Mouse (Mus musculus) MEL (cell line): ENCODE data around the gene Serpina1b. TPM values are rescaled to one million over a fixed set of nuclear protein-coding genes. Genes with fewer than 3 reads are reported as not detected.
"Not testable (repeated sequence)": the region's sequence is repeated elsewhere in the genome, so short reads cannot be mapped to it uniquely, and the experiment has no call there.

Experiments
- DNase-seq: peaks from one replicate; pipeline ENCODE4 v3.0.0; 2011; ENCODE audit warnings: low read depth, low spot score
- H3K27ac ChIP-seq: 2 replicates; pipeline ENCODE4 v1.5.1; 2012; ENCODE audit warnings: low read depth, mild to moderate bottlenecking, control low read depth, low read length, moderate library complexity; ENCODE audit not compliant: control insufficient read depth
- H3K27me3 ChIP-seq, 2 experiments: fragments of 150-350 bp in 1 of 2; sonication (generic) in 1 of 2; 2 replicates each; pipeline ENCODE4 v1.6.1; 2012; ENCODE audit warnings: low read length in 2 of 2, mild to moderate bottlenecking in 2 of 2, improper control_type of control experiment in 1 of 2, moderate library complexity in 1 of 2; ENCODE audit not compliant: insufficient read depth in 2 of 2, control insufficient read depth in 1 of 2
- H3K36me3 ChIP-seq, 2 experiments: 2 replicates each; pipeline ENCODE4 v1.6.1; 2012 to 2014; ENCODE audit warnings: low read length in 2 of 2, improper control_type of control experiment in 1 of 2, inconsistent platforms in 1 of 2, mild to moderate bottlenecking in 1 of 2; ENCODE audit not compliant: insufficient read depth in 2 of 2, control insufficient read depth in 1 of 2
- H3K4me1 ChIP-seq, 2 experiments: fragments of 150-350 bp in 1 of 2; sonication (generic) in 1 of 2; 2 replicates each; pipeline ENCODE4 v1.6.1; 2012; ENCODE audit warnings: low read length in 2 of 2, improper control_type of control experiment in 1 of 2, mild to moderate bottlenecking in 1 of 2; ENCODE audit not compliant: insufficient read depth in 2 of 2, control insufficient read depth in 1 of 2
- H3K4me3 ChIP-seq, 2 experiments: fragments of 150-350 bp in 1 of 2; sonication (generic) in 1 of 2; 2 replicates each; pipeline ENCODE4 v1.5.1; 2012; ENCODE audit warnings: low read depth in 2 of 2, low read length in 2 of 2, mild to moderate bottlenecking in 2 of 2, moderate library complexity in 2 of 2, control low read depth in 1 of 2, improper control_type of control experiment in 1 of 2; ENCODE audit not compliant: control insufficient read depth in 1 of 2, insufficient read depth in 1 of 2
- H3K79me2 ChIP-seq: 2 replicates; pipeline ENCODE4 v1.6.1; 2012; ENCODE audit warnings: mild to moderate bottlenecking, low read length, moderate library complexity; ENCODE audit not compliant: control insufficient read depth, poor library complexity, insufficient read depth
- H3K9ac ChIP-seq: 2 replicates; pipeline ENCODE4 v1.6.1; 2012; ENCODE audit warnings: low read depth, mild to moderate bottlenecking, control low read depth, low read length, moderate library complexity; ENCODE audit not compliant: control insufficient read depth, poor library complexity, severe bottlenecking
- H3K9me3 ChIP-seq: fragments of 150-350 bp; sonication (generic); replicated peaks from 2 replicates; pipeline ENCODE4 v1.6.1; 2012; ENCODE audit warnings: mild to moderate bottlenecking, low read length, improper control_type of control experiment, moderate library complexity; ENCODE audit not compliant: insufficient read depth
- polyA plus RNA-seq, 2 experiments: library from polyadenylated mRNA; stranded (reverse) in 1 of 2; unstranded in 1 of 2; fragments of >175 nt in 1 of 2; fragments of >200 nt in 1 of 2; gene quantifications; 2 replicates each; pipeline versions ENCODE4 v1.2.1 to v1.2.4; 2012; ENCODE audit warnings: low replicate concordance in 2 of 2, low read depth in 1 of 2; ENCODE audit not compliant: insufficient read length in 2 of 2, insufficient read depth in 1 of 2, missing spikeins in 1 of 2
- total RNA-seq: library from RNA; depleted of rRNA; stranded (reverse); fragments of 300-350 nt; gene quantifications from 2 replicates; pipeline ENCODE4 v1.2.3, GENCODE M21; 2012

Gene Serpina1b
- total and polyA plus RNA-seq, 3 experiments = not detected

- not testable (repeated sequence) for H3K4me1 ChIP-seq, H3K79me2 ChIP-seq, H3K36me3 ChIP-seq, H3K4me3 ChIP-seq, DNase-seq, H3K27ac ChIP-seq, H3K27me3 ChIP-seq, H3K9ac ChIP-seq, H3K9me3 ChIP-seq
Observed at GRCm38 (mm10) chr12:103760316-103760715, 69.9 kb downstream of the Serpina1b start.

- not testable (repeated sequence) for H3K27ac ChIP-seq, H3K79me2 ChIP-seq, H3K9me3 ChIP-seq, H3K27me3 ChIP-seq, H3K36me3 ChIP-seq, H3K4me3 ChIP-seq, DNase-seq, H3K4me1 ChIP-seq, H3K9ac ChIP-seq
Observed at GRCm38 (mm10) chr12:103745957-103746356, 84.2 kb downstream of the Serpina1b start.

GRCm38 (mm10) chr12:103737791-103738580 lies 92.2 kb downstream of the Serpina1b start:
- H3K4me3 ChIP-seq, H3K9ac ChIP-seq, H3K27ac ChIP-seq, H3K9me3 ChIP-seq, H3K27me3 ChIP-seq, H3K4me1 ChIP-seq, H3K79me2 ChIP-seq, DNase-seq, H3K36me3 ChIP-seq: not testable (repeated sequence)

GRCm38 (mm10) chr12:103735566-103735965 lies 94.6 kb downstream of the Serpina1b start:
- H3K9me3 ChIP-seq, H3K27ac ChIP-seq, H3K36me3 ChIP-seq, H3K79me2 ChIP-seq, DNase-seq, H3K27me3 ChIP-seq, H3K4me1 ChIP-seq, H3K4me3 ChIP-seq, H3K9ac ChIP-seq: not testable (repeated sequence)

GRCm38 (mm10) chr12:103735101-103735500 lies 95.1 kb downstream of the Serpina1b start:
- not testable (repeated sequence) for H3K27me3 ChIP-seq, H3K36me3 ChIP-seq, H3K4me1 ChIP-seq, H3K79me2 ChIP-seq, DNase-seq, H3K27ac ChIP-seq, H3K9me3 ChIP-seq, H3K9ac ChIP-seq, H3K4me3 ChIP-seq
